Mouse (Mus musculus) mesoderm, embryonic 11.5 days (tissue): ENCODE results near the gene Dglucy.
A peak's percentile ranks its signal among the peaks of the same experiment; 100 is the strongest.
"Not testable (repeated sequence)": the region's sequence is repeated elsewhere in the genome, so short reads cannot be mapped to it uniquely, and the experiment has no call there.

Experiments
- DNase-seq: peaks from one replicate; pipeline ENCODE4 v3.0.0-alpha.2; 2012; ENCODE audit warnings: low read depth, low spot score

The Dglucy gene

DNA sequence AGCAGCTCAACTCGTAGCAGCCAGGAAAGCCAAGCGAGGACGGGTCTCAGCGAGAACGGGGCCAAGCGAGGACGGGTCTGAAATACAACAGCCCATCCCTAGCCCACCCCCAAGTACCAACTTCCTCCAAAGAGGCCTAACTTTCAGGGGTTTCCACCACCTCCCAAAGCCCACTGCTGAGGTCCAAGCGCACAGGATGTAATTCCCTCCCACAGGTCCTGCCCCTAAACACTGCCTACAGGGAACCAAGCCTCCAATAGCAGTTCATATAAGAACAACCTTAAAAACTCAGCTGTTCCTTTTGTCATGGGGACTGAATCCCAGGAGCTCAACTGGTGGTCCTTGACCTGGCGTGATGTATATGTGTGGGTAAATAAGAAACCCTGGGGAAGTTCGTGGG lies 1.6 kb downstream of the Dglucy start:
- DNase-seq, result no peak

DNA sequence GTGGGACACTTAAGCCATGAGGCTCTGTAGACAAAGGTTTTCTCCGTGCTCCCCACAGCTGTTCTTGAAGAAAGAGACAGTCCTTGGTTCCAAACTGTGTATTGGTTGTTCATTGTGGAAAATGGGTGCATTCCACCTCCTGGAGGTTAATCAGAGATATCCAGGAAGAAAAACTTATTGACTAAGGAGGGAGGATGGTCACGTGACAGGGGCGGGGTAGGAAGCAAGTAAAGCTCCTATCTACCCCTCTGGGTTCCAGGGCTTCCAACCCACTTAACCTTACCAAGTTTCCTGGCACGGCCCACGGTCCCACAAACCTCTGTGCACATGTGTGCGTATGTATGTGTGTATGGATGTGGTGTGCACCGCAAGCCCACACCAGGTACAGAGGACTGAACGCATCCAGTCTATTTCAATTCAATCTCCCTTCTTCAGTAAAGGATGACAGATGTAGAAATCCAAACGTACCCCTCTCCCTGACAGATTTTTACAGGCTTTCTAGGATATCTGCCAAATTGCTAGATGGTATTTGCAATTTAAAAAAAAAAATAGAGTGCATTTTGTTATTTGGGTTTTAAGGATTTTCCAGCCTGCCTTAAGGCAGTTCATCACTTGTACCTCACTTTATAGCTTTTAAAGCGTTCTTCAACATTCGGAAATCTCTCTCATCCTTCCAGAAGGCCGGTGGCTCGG lies 2.7 kb downstream of the Dglucy start:
- no peak for DNase-seq

DNA sequence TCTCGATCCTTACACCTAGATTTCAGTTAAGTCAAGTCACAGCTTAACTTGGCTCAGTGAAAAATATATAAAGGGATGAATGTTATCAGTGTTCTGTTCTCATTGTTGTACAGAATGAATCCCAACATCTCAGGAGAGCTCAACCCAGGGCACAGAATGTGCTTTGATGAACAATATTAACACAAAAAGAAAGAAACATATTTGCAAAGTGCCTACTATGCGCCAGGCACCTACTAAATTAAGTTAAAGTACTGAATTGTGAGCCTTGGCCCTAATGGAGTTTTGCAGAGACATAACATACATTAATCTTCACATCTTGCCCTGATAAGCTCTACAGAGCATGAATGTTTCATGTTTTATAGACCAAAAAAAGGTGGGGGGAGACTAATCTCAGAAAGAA lies 5.3 kb downstream of the Dglucy start:
- no peak for DNase-seq

DNA sequence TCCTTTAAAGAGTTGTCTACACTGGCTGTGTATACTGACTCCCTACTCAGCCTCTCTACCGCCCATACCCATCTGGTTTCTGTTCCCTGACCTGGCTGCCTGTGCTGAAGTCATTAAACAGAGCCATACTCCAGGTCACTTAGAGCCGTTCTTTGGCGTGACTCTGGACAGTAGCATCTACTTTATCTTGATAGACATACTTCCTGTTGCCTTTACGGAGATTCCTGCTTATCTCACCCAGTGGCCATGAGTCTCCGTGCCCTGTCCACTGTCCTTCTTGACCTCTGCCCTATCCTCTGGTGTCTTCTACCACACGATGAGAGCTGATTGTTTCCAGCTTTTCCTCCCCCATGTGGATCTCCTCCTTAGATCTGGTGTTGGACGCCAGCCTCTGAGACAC lies 6.5 kb downstream of the Dglucy start:
- DNase-seq, result no peak

DNA sequence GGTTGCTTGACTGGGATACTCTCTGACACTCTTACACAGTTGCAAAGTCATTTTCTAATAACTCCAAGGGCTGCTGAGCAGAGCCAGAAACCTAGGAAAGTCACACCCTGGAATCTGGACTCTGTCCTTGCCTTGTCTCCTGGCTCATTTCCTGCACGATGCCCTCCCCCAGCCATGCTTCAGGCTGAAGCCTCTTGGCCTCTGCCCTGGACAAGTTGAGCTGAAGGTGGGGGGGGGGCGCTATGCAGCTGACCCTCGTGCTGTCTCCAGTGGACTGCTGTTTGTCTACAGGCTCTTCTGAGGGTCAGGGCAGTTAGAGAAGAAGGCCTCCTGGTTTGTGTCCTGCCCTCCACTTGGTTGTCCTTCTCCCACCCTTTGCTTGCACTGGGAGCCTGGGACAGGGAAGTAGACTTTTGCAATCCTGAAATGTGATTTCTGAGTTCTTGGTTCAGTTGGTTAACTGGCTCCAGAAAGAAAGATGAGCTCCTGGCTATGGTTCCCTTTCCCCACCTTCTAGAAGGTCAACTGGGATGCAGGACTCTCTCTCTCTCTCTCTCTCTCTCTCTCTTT lies 11.2 kb downstream of the Dglucy start:
- DNase-seq, result no peak

DNA sequence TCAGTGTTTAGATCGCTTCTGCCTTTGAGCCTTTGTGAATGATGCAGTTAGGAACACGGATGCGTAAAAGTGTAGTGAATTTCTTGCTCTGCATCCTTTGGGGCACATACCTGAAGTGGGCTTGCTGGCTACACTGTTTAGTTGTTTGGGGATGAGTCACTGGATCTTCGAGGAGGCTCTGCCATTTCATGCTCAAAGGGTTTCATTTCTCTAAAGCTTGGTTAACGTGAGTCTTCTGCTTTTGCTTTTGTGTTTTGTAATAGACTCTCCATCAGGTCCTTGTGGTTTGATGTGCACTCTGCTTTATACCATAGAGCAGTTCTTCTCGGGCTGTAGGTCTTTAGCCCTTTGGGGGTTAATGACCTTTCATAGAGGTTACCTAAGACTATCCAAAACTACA lies 12.6 kb downstream of the Dglucy start:
- DNase-seq, result no peak

DNA sequence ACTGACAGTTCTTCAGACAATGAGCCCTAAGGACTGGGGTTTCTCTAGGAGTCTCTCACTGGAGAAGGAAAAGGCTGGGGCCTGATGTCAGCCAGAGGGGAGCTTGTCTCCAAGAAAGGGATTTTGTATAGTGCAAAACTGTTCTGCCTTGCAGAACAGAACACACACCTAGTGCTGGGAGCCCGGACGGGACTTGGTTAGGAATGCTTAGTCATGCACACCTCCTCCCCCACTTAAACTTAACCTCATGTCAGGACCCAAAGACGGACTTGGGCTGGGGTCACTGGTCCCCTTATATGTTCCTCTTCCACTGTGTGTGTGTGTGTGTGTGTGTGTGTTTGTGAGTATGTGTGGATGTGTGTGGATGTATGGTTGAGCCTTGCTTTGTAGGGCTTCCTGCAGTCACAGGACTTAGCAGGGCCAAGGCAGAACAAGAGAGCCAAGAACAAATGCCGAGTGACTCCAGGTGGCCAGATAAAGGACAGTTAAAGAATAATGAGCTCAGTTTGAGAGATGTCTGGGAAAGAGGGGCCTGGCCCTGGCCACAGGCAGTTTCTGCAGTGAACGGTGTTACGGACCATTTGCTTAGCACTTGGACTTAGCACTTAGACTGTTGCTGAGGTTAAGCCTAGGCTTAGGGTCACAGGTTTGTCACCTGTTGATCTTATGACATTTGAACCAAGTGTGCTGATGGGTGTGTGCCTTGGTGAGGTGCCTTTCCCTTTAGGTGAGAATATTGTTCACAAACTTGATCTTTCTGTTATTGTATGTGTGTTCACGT lies 15.8 kb downstream of the Dglucy start:
- no peak for DNase-seq

DNA sequence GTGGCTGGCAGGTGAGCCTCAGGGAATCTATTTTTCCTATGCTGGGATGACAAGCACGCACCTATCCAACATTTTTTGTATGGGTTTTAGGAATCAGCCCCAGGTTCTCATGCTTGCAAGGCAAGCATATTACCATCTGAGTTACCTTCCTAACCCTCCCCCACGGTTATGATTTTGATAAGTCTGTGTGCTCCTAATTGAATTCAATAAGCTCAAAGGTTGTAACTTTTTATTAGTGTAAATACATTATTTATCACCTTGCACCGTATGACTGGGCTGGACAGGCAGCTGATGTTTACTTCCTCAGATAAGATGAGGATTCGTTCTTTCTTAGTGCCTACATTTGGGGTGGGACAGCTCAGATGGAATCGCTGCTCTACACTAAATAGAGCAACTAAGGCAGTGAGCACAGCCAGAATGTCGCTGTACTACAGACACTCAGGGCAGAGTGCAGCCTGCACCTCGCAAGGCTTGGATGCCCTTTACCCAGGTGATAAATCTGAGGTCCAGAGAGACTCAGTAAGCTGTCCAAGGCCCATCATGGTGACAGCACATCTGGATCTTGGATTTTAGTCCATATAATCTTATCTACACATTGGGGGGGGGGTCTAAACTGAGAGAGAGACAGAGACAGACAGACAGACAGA lies 16.7 kb downstream of the Dglucy start:
- DNase-seq, result no peak

DNA sequence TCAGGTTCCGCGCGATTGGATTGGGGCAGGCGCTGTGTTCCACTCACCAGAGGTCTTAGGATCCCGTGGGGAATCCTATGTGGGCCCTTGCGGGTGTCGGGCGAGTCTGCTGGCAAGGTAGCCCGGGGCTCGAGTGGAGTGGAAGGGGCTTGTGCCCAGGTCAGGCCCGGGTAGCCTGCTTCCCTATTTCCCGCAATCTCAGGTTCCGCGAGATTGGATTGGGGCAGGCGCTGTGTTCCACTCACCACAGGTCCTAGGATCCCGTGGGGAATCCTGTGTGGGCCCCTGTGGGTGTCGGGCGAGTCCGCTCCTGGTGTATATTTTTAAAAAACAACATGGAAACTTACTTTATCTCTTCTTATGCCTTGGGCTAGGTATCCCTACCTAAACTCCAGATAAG lies 24.5 kb downstream of the Dglucy start:
- not testable (repeated sequence) for DNase-seq

DNA sequence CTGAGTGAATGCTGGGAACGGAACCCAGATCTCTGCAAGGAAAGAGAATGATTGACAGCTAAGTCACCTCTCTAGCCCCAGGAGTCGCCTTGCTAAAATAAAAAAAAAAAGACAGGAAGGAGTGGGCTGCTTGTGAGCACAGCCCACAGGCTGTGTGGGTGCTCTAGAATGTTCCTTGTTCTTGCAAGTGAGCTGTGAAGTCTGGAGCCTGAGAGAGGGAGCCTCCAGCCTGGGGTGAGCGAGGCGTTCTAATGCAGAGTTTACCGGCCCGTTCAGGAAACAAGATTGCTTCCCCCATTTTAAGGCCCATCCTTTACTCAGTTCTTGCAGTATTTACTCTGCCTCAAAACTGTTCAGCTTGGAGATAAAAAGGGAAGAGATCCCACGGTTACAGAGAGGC lies 28.4 kb downstream of the Dglucy start:
- DNase-seq, result no peak

DNA sequence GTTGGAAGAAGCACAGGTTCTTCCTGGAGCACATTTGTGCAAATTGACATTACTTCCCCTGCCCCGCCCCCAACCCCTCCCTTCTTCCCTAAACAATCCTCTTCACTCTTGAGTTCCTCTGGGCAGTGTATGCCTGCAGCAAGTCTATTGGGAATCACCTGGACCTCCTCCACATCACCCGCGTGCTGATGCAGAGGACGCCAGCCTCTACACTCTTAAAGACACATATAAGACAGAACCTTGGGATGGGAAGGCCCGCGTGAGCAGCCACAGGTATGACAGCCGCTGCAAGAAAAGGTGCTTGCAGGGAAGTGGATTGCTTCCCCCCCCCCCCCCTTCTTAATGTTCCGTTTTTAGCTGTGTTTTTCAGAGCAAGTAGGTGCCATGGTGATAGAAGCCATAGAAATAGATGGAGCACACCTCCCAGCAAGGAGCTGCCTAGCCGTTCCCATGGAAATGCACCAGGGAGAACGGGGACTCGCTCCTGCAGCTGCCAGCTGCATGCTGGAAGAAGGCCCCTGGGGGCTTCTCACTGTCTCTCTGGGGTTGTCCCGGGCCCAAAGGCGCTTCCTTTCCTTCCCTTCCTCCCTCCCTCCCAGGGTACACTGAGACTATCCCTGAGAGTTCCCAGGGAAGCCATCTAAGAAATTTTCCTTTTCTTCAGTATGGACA lies 29.9 kb downstream of the Dglucy start:
- DNase-seq, result no peak

DNA sequence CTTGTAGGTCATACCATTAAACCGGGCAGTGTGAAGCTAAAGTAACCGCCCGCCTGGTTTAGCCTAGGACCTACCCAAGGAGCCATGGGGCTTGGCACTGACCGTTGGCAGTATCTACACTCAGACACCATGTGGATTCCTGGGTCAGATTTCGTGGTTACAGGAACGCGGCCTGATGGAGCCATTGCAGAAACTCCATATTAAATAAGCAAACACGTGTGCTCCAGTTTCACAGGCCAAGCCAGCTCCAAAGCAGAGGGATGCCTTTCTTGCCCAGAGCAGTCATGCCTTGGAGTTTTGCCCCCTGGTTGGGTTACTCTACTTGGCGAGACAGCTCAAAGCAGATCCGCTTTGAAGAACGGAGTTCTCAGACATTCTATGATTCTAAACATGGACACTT lies 31.7 kb downstream of the Dglucy start:
- DNase-seq, result no peak

DNA sequence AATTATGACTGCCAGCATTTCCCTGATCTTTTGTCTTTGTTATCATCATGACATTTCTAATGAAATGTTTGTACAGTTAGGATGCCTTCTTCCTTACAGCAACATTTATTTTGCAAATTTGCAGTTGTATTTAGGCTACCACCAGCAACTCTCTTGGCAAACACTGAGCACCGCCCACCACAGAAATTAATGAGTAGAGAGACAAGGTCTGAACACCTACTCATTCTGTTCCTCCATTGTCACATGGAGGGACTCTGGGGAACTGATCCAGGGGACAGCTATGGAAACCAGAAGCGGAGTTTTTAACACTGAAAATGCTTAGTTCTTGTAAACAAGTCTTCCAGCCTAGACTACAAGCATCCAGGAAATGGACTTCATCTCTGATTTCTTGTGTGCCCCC lies 35.0 kb downstream of the Dglucy start:
- no peak for DNase-seq

DNA sequence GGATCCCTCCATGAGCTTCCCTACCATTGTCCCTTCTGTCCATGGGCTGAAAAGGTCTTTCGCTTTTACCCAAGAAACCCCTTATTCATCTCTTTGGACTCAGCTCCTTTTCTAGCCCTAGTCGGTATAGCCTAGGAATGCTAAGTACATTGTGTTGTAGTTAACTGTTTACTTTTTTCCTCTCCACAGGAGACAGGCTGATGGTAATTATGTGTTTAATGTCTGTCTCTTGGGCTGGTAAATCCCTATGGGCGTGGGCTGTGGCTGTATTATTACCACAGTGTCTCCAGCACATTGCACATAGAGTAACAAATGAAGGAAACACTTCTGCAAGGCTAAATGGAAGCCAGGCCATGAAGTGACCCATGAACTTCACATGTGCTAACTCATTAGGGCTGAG lies 35.8 kb downstream of the Dglucy start:
- DNase-seq, result no peak

DNA sequence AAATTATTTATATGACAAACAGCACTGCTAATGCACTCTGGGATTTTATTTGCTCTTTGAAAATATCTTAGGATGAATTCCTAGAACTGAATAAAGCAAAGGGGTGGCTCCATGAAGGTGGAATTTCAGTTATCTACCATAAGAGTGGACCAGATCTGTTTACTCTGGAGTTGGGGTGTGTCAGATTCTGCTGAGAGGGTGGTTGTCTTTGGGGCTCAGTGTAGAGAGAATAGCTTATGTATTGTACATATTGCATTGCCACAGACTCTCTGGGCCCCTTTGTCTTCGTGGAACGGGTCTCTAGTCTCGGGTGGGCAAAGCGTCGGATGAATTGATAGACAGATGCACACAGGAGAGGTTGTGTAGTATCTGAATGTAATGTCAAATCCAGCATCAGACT lies 38.0 kb downstream of the Dglucy start:
- no peak for DNase-seq

DNA sequence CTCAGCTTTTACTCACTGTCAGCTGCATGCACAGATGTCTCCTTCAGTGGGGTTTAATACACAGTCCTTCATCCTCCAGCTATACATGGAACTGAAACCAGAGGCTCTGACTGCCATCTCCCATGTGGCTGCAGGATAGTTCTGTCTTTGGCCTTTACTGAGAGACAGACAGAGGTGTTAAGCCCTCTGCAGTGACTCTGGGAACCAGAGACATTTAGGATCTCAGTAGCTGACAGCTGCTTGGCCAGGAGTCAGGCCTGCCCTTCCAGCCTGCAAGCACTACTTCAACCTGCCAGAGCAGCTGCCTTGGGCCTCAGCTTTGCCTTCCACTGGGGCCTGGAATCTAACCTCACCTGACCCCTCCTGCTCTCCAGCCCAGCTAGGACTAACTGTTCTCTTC lies 41.1 kb downstream of the Dglucy start:
- no peak for DNase-seq

DNA sequence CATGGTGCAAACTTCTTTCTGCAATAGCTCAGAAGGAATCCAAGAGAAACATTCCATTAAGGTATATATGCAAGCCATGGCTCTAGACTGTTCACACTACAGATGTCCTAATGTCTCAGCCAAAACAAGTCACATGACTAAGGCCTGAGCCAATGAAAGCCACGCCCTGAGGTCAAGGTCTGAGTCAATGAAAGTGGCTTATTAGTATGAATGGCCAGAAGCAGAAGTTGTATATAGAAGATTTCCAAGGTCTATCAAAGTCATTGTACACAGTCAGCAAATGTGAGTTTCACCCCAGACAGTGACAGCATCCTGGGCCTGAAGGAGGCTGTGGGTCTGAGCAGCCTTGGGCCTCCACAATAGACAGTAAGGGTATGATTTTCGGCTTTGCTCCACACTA lies 52.2 kb downstream of the Dglucy start:
- no peak for DNase-seq

DNA sequence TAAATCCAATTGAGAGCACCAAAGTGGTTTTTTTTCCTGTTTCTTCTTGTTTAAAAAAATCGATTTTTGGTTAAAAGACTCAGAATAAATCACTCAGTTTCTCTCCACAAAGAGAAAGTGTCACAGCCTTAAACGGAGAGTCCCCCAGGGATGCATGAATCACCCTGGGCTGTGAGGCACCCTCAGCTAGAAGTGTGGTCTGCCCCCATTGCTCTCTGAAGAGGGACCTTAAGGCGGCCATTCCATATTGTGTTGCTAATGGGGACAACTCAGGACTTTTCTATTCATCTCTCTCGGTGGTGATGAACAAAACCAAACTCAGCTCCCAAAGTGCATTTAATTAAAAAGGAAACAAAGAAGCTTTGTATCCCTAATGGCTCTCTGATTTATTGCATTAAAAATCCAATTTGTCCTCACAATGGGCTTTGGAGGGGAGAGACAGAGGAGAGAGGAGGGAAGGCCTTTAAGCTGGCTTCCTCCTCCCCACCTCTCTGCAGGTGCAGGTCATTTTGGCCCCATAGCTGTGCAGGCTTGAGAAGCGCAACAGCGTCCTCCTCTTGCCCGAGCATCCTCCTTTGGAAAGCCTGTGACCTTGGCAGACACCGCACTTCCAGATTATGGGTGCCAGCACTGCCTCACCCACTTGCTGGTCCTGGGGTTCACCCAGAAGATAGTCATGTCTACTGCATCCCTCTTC lies 52.9 kb downstream of the Dglucy start:
- peak; percentile 60 for DNase-seq

DNA sequence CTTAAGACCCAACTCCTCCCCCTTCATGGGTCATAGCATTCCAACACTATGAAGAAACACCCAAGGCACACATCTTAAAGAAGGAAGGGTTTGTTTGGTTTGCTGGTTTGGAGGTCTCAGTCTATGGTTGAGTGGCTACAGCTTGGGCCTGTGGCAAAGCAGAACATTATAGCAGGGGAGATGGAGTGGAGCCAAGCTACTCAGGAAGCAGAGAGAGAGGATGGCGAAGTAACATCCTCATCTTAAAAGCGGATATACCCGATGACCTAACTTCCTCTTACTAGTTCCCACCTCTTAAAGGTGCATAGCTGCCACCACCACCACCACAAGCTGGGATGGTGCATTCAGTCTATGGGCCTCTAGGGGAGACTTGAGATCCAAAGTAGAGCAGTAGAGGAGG lies 58.4 kb downstream of the Dglucy start:
- DNase-seq, result no peak

DNA sequence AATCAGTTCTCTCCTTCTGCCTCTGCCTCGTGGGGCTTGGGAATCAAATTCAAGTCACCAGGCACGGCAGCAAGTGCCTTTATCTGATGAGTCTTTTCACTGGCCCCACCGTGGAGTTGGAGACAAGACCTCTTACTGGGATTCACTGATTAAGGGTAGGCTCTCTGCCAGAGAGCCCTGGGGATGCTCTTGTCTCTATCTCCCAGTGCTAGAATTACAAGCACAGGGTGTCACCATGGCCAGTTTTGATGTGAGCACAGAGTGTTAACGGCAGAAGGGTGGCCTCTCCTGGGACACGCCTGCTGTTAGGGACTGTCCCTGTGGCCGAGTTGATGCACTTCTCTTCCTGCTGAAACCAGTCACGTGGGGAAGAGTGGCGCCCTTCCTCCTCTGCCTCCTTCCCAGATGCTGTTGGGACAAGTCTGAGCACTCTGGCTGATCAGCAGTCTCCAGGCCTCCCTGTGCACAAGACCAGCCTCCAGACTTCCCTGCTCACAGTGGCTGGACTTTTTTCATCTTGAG lies 60.3 kb downstream of the Dglucy start:
- DNase-seq, result no peak

DNA sequence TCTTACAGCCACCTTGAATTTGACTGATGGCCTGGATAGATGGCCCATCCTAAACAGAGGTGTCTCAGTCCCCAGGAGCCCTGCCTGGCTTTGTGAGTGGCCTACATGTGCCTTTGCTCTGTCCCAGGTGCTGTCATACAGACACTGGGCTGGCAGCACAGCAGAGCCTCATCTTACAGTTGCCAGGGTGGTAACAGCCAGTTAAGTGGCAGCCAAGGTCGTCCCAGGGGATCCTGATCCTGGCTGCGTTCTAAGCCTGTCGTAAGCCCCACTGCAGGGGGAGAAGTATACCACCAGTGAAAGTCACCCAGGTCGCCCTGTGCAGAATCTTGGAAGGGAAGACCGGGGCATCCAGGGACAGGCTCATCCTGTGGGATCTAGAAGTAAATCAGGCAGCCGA lies 61.1 kb downstream of the Dglucy start:
- no peak for DNase-seq
